Mouse (Mus musculus) olfactory bulb, adult 2 months (tissue): ENCODE results near the gene Pepd.

Source experiments
- CTCF ChIP-seq: fragments of 200-500 bp; IDR thresholded peaks from 2 replicates; pipeline ENCODE4 v1.5.1; 2012; ENCODE audit warnings: low read depth, mild to moderate bottlenecking, low read length, moderate library complexity; ENCODE audit not compliant: insufficient read depth
- POLR2A ChIP-seq: fragments of 200-500 bp; IDR thresholded peaks from 2 replicates; pipeline ENCODE4 v1.6.1; 2012; ENCODE audit warnings: mild to moderate bottlenecking, low read depth, low read length, moderate library complexity; ENCODE audit not compliant: insufficient read depth

GRCm38 (mm10) chr7:34913956-34914355 lies 1.8 kb downstream of the Pepd start:
- TF ChIP-seq POLR2A, result no peak
- TF ChIP-seq CTCF, result no peak
